25 mouse cellular contexts compared by ENCODE assay signal in genomic region chr5:108648937-108649576, GRCm38 (mm10). TPM values are rescaled to one million over a fixed set of nuclear protein-coding genes. Genes with fewer than 3 reads are reported as not detected.
DNase-seq lines count a peak whose midpoint lies in the region; ATAC-seq lines count a peak whose summit lies in the region.
"Had no signal": no experiment of that assay in that cellular context is flagged by ENCODE, and none has a peak within 500 bp of the region (broad histone marks: within the 10 kb centered on the region; RNA-seq: fewer than 3 reads in every experiment).

No protein-coding gene starts in this region.

- H3K4me2 ChIP-seq in midbrain, embryonic 11.5 days, result no peak overlapping the region
- no peak overlapping the region for H3K4me2 ChIP-seq in midbrain, embryonic 14.5 days (ENCODE audit: low read length)
- H3K4me2 ChIP-seq: embryonic facial prominence, embryonic 12.5 days; embryonic facial prominence, embryonic 15.5 days; forebrain, embryonic 12.5 days; forebrain, embryonic 15.5 days; heart, embryonic 12.5 days; heart, embryonic 15.5 days; hindbrain, embryonic 12.5 days; hindbrain, embryonic 15.5 days had no signal

- peaks cover 7% of the 10 kb centered on the region for H3K36me3 ChIP-seq in midbrain, embryonic 11.5 days (ENCODE audit: control insufficient read depth, insufficient read depth, low read length)
- H3K36me3 ChIP-seq in midbrain, embryonic 14.5 days (ENCODE audit: control insufficient read depth, insufficient read depth, low read length), result peaks cover 92% of the 10 kb centered on the region
- peaks cover 88% of the 10 kb centered on the region for H3K36me3 ChIP-seq in limb, embryonic 10.5 days

- no peak for ATAC-seq in midbrain, embryonic 11.5 days (ENCODE audit: low FRiP score)
- no peak for ATAC-seq in midbrain, embryonic 14.5 days (ENCODE audit: low FRiP score, low TSS enrichment)
- ATAC-seq: forebrain, embryonic 15.5 days had no signal

- peak; percentile 80 for DNase-seq in heart, adult 11 months
- DNase-seq in heart, postnatal 10 days, result no peak
- DNase-seq in midbrain, embryonic 11.5 days (ENCODE audit: low spot score, missing footprints), result peak; percentile 70
- no peak for DNase-seq in midbrain, embryonic 14.5 days
- peak; percentile 18 for DNase-seq in limb, embryonic 10.5 days (ENCODE audit: low spot score)
- DNase-seq in layer of hippocampus, postnatal 14 days (ENCODE audit: low spot score in 2 of 2), result no peak
- no peak for DNase-seq in right cerebral cortex, postnatal 36 days (ENCODE audit: low spot score in 2 of 2)
- DNase-seq: adrenal gland, adult 2 months; adrenal gland, postnatal 14 days; B cell, adult 2 months; cerebellum, adult 11 months; cerebellum, adult 2 months; gastrocnemius, postnatal 10 days; gastrocnemius, postnatal 36 days had no signal

- no peak overlapping the region for H3K27ac ChIP-seq in midbrain, embryonic 11.5 days (ENCODE audit: low read depth, low read length)
- no peak overlapping the region for H3K27ac ChIP-seq in midbrain, embryonic 14.5 days (replicated peaks; ENCODE audit: low read depth, low read length)
- H3K27ac ChIP-seq in limb, embryonic 10.5 days, result no peak overlapping the region
- H3K27ac ChIP-seq: embryonic facial prominence, embryonic 12.5 days; embryonic facial prominence, embryonic 15.5 days; forebrain, embryonic 12.5 days; forebrain, embryonic 15.5 days; heart, embryonic 15.5 days; hindbrain, embryonic 12.5 days; hindbrain, embryonic 15.5 days had no signal

- intact Hi-C loops in heart, postnatal 10 days (cut with DNase I), result no loop called here

- H3K9me3 ChIP-seq in midbrain, embryonic 11.5 days (ENCODE audit: control insufficient read depth, low read length), result no peaks in the 10 kb centered on the region
- no peaks in the 10 kb centered on the region for H3K9me3 ChIP-seq in midbrain, embryonic 14.5 days (ENCODE audit: control insufficient read depth, low read length)
- H3K9me3 ChIP-seq in limb, embryonic 10.5 days (replicated peaks), result no peaks in the 10 kb centered on the region
- H3K9me3 ChIP-seq: embryonic facial prominence, embryonic 12.5 days; embryonic facial prominence, embryonic 15.5 days; forebrain, embryonic 12.5 days; forebrain, embryonic 15.5 days; G1E; heart, embryonic 12.5 days; heart, embryonic 15.5 days; hindbrain, embryonic 12.5 days; hindbrain, embryonic 15.5 days had no signal

- no peaks in the 10 kb centered on the region for H3K4me1 ChIP-seq in midbrain, embryonic 11.5 days (ENCODE audit: control insufficient read depth, insufficient read depth, low read length)
- H3K4me1 ChIP-seq in midbrain, embryonic 14.5 days (ENCODE audit: control insufficient read depth, insufficient read depth, low read length), result no peaks in the 10 kb centered on the region
- no peaks in the 10 kb centered on the region for H3K4me1 ChIP-seq in limb, embryonic 10.5 days
- H3K4me1 ChIP-seq: embryonic facial prominence, embryonic 12.5 days; embryonic facial prominence, embryonic 15.5 days; forebrain, embryonic 12.5 days; forebrain, embryonic 15.5 days; hindbrain, embryonic 12.5 days; hindbrain, embryonic 15.5 days had no signal

- no peaks in the 10 kb centered on the region for H3K27me3 ChIP-seq in midbrain, embryonic 11.5 days (ENCODE audit: control insufficient read depth, insufficient read depth, low read length)
- no peaks in the 10 kb centered on the region for H3K27me3 ChIP-seq in midbrain, embryonic 14.5 days (ENCODE audit: control insufficient read depth, insufficient read depth, low read length)
- no peaks in the 10 kb centered on the region for H3K27me3 ChIP-seq in limb, embryonic 10.5 days (ENCODE audit: low read depth, poor library complexity, severe bottlenecking)
- H3K27me3 ChIP-seq: CH12.LX; embryonic facial prominence, embryonic 12.5 days; embryonic facial prominence, embryonic 15.5 days; forebrain, embryonic 12.5 days; forebrain, embryonic 15.5 days; heart, embryonic 12.5 days; heart, embryonic 15.5 days; hindbrain, embryonic 12.5 days; hindbrain, embryonic 15.5 days had no signal

- WGBS in midbrain, embryonic 11.5 days, result 91% methylated on average over 11 of the region's 11 CpGs
- 95% methylated on average over 11 of the region's 11 CpGs for WGBS in midbrain, embryonic 14.5 days
- WGBS in limb, embryonic 10.5 days, result 89% methylated on average over 11 of the region's 11 CpGs

- H3K4me3 ChIP-seq in midbrain, embryonic 11.5 days (ENCODE audit: low read depth, low read length), result no peak overlapping the region
- no peak overlapping the region for H3K4me3 ChIP-seq in midbrain, embryonic 14.5 days (replicated peaks; ENCODE audit: low read depth, low read length)
- no peak overlapping the region for H3K4me3 ChIP-seq in limb, embryonic 10.5 days
- H3K4me3 ChIP-seq: embryonic facial prominence, embryonic 12.5 days; embryonic facial prominence, embryonic 15.5 days; forebrain, embryonic 12.5 days; forebrain, embryonic 15.5 days; heart, embryonic 12.5 days; heart, embryonic 15.5 days; hindbrain, embryonic 12.5 days; hindbrain, embryonic 15.5 days had no signal

- no peak overlapping the region for H3K9ac ChIP-seq in midbrain, embryonic 11.5 days (ENCODE audit: low read length)
- H3K9ac ChIP-seq in midbrain, embryonic 14.5 days (replicated peaks; ENCODE audit: low read length), result no peak overlapping the region
- H3K9ac ChIP-seq: embryonic facial prominence, embryonic 12.5 days; embryonic facial prominence, embryonic 15.5 days; forebrain, embryonic 12.5 days; forebrain, embryonic 15.5 days; heart, embryonic 12.5 days; heart, embryonic 15.5 days; hindbrain, embryonic 12.5 days; hindbrain, embryonic 15.5 days had no signal

RNA-seq across cellular contexts. Expression of gene Idua, which starts 11.1 kb away (rescaled TPM):
- 10 to 100 TPM; 13.2 to 14.6 TPM for total RNA-seq in heart, postnatal 10 days (2021)
- 9.2 TPM in 2 replicates for polyA plus RNA-seq in midbrain, embryonic 11.5 days (2014; fragmentation: Nextera tagmentation; extraction: Ambion mirVana)
- polyA plus RNA-seq in midbrain, embryonic 14.5 days (2014; fragmentation: Nextera tagmentation; extraction: Ambion mirVana), result 11.9 and 12.7 TPM in 2 replicates
- polyA plus RNA-seq in limb, embryonic 10.5 days (2016; fragmentation: Nextera tagmentation; extraction: Ambion mirVana), result 9.6 and 11.8 TPM in 2 replicates
- 10 to 100 TPM; 10.1 to 10.9 TPM for total RNA-seq in layer of hippocampus, postnatal 14 days (2021)

RNA-seq across cellular contexts. Expression of gene Tmem175, which starts 19.5 kb away (rescaled TPM):
- 10 to 100 TPM; 10.2 to 10.3 TPM for total RNA-seq in heart, postnatal 10 days (2021)
- polyA plus RNA-seq in midbrain, embryonic 11.5 days (2014; fragmentation: Nextera tagmentation; extraction: Ambion mirVana), result 20.9 and 22.1 TPM in 2 replicates
- 25.7 and 29.9 TPM in 2 replicates for polyA plus RNA-seq in midbrain, embryonic 14.5 days (2014; fragmentation: Nextera tagmentation; extraction: Ambion mirVana)
- polyA plus RNA-seq in limb, embryonic 10.5 days (2016; fragmentation: Nextera tagmentation; extraction: Ambion mirVana), result 12.3 and 15.7 TPM in 2 replicates
- total RNA-seq in layer of hippocampus, postnatal 14 days (2021), result 10 to 100 TPM; 36.7 to 41.1 TPM

RNA-seq across cellular contexts. Expression of gene Gak, which starts 19.5 kb away (rescaled TPM):
- total RNA-seq in heart, postnatal 10 days (2021), result 10 to 100 TPM; 35.8 to 37.6 TPM
- 43.3 and 45.3 TPM in 2 replicates for polyA plus RNA-seq in midbrain, embryonic 11.5 days (2014; fragmentation: Nextera tagmentation; extraction: Ambion mirVana)
- polyA plus RNA-seq in midbrain, embryonic 14.5 days (2014; fragmentation: Nextera tagmentation; extraction: Ambion mirVana), result 42.4 and 50.9 TPM in 2 replicates
- polyA plus RNA-seq in limb, embryonic 10.5 days (2016; fragmentation: Nextera tagmentation; extraction: Ambion mirVana), result 56.1 and 62.0 TPM in 2 replicates
- 10 to 100 TPM; 93.4 to 97.9 TPM for total RNA-seq in layer of hippocampus, postnatal 14 days (2021)

RNA-seq across cellular contexts. Expression of gene Dgkq, which starts 20.4 kb away (rescaled TPM):
- 10 to 100 TPM; 12.8 to 13.4 TPM for total RNA-seq in heart, postnatal 10 days (2021)
- polyA plus RNA-seq in midbrain, embryonic 11.5 days (2014; fragmentation: Nextera tagmentation; extraction: Ambion mirVana), result 8.6 TPM in 2 replicates
- polyA plus RNA-seq in midbrain, embryonic 14.5 days (2014; fragmentation: Nextera tagmentation; extraction: Ambion mirVana), result 24.4 and 32.5 TPM in 2 replicates
- polyA plus RNA-seq in limb, embryonic 10.5 days (2016; fragmentation: Nextera tagmentation; extraction: Ambion mirVana), result 10.6 and 13.4 TPM in 2 replicates
- 10 to 100 TPM; 54.1 to 55.0 TPM for total RNA-seq in layer of hippocampus, postnatal 14 days (2021)

RNA-seq across cellular contexts. Expression of gene Slc26a1, which starts 26.3 kb away (rescaled TPM):
- total RNA-seq in heart, postnatal 10 days (2021), result under 1 TPM in 1 of 2 experiments, not detected in 1; 0.17 TPM
- polyA plus RNA-seq in midbrain, embryonic 11.5 days (2014; fragmentation: Nextera tagmentation; extraction: Ambion mirVana), result 0.69 and 0.81 TPM in 2 replicates
- 2.9 and 3.6 TPM in 2 replicates for polyA plus RNA-seq in midbrain, embryonic 14.5 days (2014; fragmentation: Nextera tagmentation; extraction: Ambion mirVana)
- 0.43 and 0.61 TPM in 2 replicates for polyA plus RNA-seq in limb, embryonic 10.5 days (2016; fragmentation: Nextera tagmentation; extraction: Ambion mirVana)
- 1 to 10 TPM; 1.4 to 2.1 TPM for total RNA-seq in layer of hippocampus, postnatal 14 days (2021)
- total RNA-seq: gastrocnemius, postnatal 36 days; heart, postnatal 25 days had no signal

Comparison
In these comparisons a context has a peak if more than half of its experiments do, and no peak if none do; other contexts are left out.
1. DNase-seq: peak in heart, adult 11 months (single experiment), midbrain, embryonic 11.5 days (single experiment) and limb, embryonic 10.5 days (single experiment); none in heart, postnatal 10 days (0 of 2), midbrain, embryonic 14.5 days (single experiment), layer of hippocampus, postnatal 14 days (0 of 2) and right cerebral cortex, postnatal 36 days (0 of 2).